Mouse (Mus musculus): Measurements from ENCODE around the gene Hook1. TPM values are rescaled to one million over a fixed set of nuclear protein-coding genes. Genes with fewer than 3 reads are reported as not detected.
"Not testable (repeated sequence)": the region's sequence is repeated elsewhere in the genome, so short reads cannot be mapped to it uniquely, and the experiment has no call there.

The Hook1 gene
- polyA plus RNA-seq, 1 experiment from 2014 or later = 37.4 TPM

DNA sequence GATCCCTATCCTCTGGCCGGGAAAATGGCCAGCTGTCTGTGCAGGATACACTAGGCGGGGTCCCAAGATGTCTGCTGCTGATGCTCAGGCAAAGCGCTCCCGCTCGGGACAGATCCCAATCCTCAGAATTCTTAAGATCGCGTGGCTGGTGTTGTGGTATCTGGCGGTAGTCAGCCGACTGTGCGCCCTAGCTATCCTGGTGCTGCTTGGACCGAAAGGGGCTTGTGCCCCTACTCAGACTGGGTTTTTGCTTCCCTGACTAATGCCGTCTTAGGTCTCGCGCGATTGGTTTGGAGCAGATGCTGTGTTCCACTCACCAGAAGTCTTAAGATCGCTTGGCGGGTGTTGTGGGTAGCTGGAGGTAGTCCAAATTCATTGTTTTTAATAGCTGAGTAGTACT, 15.2 kb downstream of the Hook1 start:
- H3K9me3 ChIP-seq (replicated peaks); H3K27me3 ChIP-seq; ATAC-seq (ENCODE audit: low FRiP score); H3K27ac ChIP-seq; H3K9ac ChIP-seq; H3K4me1 ChIP-seq; H3K4me2 ChIP-seq (replicated peaks); H3K36me3 ChIP-seq; H3K4me3 ChIP-seq: not testable (repeated sequence)
- 95% methylated on average over 17 of the region's 17 CpGs for WGBS

DNA sequence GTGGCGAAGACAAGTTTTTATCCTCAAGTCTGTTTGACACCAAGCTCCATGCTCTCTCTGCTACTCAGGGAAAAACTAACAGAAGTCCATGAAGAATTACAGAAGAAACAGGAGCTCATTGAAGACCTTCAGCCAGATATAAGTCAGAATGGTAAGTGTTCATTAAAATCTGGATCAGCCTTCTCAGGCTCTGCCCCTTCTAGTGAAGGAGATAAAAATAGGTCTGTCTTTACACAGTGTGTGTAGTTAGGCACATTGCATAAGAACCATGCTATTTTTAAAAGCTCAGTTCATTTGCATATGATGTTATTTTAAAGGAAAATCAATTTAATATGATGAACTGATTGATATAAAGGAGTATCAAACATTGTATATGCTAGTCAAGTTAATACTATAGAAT, 49.8 kb downstream of the Hook1 start:
- whole genome bisulfite sequencing = 100% methylated on average over 1 of the region's 1 CpGs
- ATAC-seq (ENCODE audit: low FRiP score) = no peak
- no peak overlapping the region for H3K4me2 ChIP-seq (replicated peaks)
- H3K9ac ChIP-seq = no peak overlapping the region
- H3K9me3 ChIP-seq (replicated peaks) = no peaks in the 10 kb centered on the region
- no peak overlapping the region for H3K27ac ChIP-seq
- no peaks in the 10 kb centered on the region for H3K27me3 ChIP-seq
- peaks cover 11% of the 10 kb centered on the region for H3K36me3 ChIP-seq
- H3K4me1 ChIP-seq = no peaks in the 10 kb centered on the region
- no peak overlapping the region for H3K4me3 ChIP-seq

DNA sequence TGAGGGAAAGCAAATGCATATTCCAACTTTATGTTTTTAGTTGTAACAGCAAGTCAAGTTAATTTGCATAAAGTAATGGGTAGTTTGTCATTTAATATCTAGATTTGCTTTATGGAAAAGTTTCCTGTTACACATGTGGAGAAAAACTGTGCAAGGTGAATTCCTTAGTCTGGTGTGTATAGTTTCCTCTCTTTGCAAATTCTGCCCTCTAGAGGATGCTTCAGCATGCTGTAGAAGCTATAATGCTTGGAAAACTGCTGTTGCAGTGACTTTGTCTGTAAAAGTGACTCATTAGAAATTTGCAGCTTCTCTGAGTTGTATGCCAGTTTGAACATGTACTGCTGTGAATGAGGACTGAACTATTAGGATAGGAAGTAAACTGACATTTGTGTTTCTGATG, 55.8 kb downstream of the Hook1 start:
- ATAC-seq (ENCODE audit: low FRiP score) = no peak
- Histone ChIP-seq H3K27ac (no peak overlapping the region), H3K9ac (no peak overlapping the region), H3K36me3 (peaks cover 10% of the 10 kb centered on the region), H3K4me1 (no peaks in the 10 kb centered on the region), H3K9me3 (replicated peaks) (no peaks in the 10 kb centered on the region), H3K4me3 (no peak overlapping the region), H3K4me2 (replicated peaks) (no peak overlapping the region), H3K27me3 (no peaks in the 10 kb centered on the region)

DNA sequence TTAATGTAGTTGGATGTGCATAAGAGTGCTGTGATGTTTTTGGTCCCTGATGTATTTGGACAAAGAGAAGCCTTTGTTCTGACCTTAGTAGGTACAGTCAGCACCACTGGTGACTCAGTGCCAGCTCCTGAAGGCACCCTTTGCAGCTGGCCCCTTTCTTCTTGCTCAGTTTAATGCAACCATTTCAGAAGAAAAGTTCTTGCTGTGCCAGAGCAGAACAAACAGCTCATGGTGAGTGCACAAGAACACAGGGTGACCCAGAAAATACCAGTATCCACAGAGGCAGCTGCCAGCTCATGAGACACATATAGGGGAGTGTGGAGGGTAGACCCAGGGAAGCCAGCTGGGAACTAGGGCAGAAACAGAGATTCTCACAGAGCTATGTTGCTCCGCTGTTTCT, 61.4 kb downstream of the Hook1 start:
- H3K4me1 ChIP-seq = no peaks in the 10 kb centered on the region

DNA sequence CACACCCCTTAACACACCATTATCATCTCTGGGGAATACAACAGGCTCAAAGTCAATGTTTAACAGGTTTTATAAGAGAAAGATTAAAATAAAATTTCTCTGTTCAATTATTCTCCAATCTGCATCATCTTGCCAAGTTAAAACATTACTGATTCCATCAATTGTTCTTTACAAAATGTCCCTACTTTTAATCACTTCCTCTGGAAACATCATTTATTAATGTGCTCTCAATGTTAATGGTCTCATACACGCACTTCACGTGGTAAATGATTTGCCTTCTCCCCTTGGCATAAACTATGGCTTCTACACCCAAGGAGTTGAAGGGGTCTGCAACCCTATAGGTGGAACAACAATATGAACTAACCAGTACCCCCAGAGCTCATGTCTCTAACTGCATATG, 93.1 kb downstream of the Hook1 start:
- Histone ChIP-seq H3K4me2 (replicated peaks) (no peak overlapping the region), H3K36me3 (no peaks in the 10 kb centered on the region), H3K9ac (no peak overlapping the region), H3K9me3 (replicated peaks) (no peaks in the 10 kb centered on the region), H3K4me1 (no peaks in the 10 kb centered on the region), H3K27me3 (no peaks in the 10 kb centered on the region), H3K4me3 (no peak overlapping the region), H3K27ac (no peak overlapping the region)
- ATAC-seq (ENCODE audit: low FRiP score) = no peak
- 88% methylated on average over 2 of the region's 2 CpGs for WGBS

More for the DNA sequence above, 61.4 kb downstream of the Hook1 start:
- WGBS = 87% methylated on average over 1 of the region's 1 CpGs
- no peak for ATAC-seq (ENCODE audit: low FRiP score)
- Histone ChIP-seq H3K36me3 (no peaks in the 10 kb centered on the region), H3K4me2 (replicated peaks) (no peak overlapping the region), H3K27ac (no peak overlapping the region), H3K9ac (no peak overlapping the region), H3K4me3 (no peak overlapping the region), H3K9me3 (replicated peaks) (no peaks in the 10 kb centered on the region), H3K27me3 (no peaks in the 10 kb centered on the region)

DNA sequence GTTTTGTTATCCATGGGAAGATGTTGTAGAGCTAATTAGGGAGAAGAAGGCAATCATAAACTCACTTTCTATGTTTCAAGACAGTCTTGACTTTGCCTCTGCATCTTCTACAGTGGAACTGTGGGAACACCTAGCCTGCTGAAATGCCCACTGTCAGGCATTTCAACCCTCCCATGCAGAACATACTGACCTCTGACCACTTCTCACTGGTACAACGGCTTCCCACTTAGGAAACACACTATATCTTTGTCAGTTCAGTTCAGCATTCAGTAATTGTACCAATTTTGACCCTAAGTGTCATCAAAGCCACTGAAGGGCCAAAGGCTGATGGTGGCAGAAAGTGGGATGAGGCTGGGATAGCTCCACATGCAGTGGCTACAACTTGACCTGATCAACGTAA, 95.0 kb downstream of the Hook1 start:
- Histone ChIP-seq H3K4me1 (no peaks in the 10 kb centered on the region), H3K9ac (no peak overlapping the region), H3K27me3 (no peaks in the 10 kb centered on the region), H3K9me3 (replicated peaks) (no peaks in the 10 kb centered on the region), H3K36me3 (no peaks in the 10 kb centered on the region), H3K4me3 (no peak overlapping the region), H3K4me2 (replicated peaks) (no peak overlapping the region), H3K27ac (no peak overlapping the region)
- 83% methylated on average over 2 of the region's 2 CpGs for WGBS
- ATAC-seq (ENCODE audit: low FRiP score) = no peak

Other genes with a start within 250 kb of the Hook1 start
- gene Cyp2j13, start 110.3 kb downstream of the Hook1 start, polyA plus RNA-seq (2016; fragmentation: Nextera tagmentation; extraction: Ambion mirVana) = 0.14 TPM in 1 of 2 replicates, not detected in the other
- gene Cyp2j12, start 173.9 kb downstream of the Hook1 start, polyA plus RNA-seq (2016; fragmentation: Nextera tagmentation; extraction: Ambion mirVana) = not detected in 2 replicates